Mouse (Mus musculus) G1E-ER4 (cell line): ENCODE measurements around the gene Cyp24a1. TPM values are rescaled to one million over a fixed set of nuclear protein-coding genes. Genes with fewer than 3 reads are reported as not detected.

Experiments
- GATA1 ChIP-seq: IDR thresholded peaks from one replicate; pipeline ENCODE4 v1.8.0; 2012; ENCODE audit warnings: low read length, inconsistent platforms
- polyA plus RNA-seq: library from polyadenylated mRNA; stranded (reverse); fragments of >175 nt; gene quantifications from 2 replicates; pipeline ENCODE4 v1.2.3, GENCODE M21; 2012

Gene Cyp24a1
- polyA plus RNA-seq, 1 experiment, result not detected

DNA sequence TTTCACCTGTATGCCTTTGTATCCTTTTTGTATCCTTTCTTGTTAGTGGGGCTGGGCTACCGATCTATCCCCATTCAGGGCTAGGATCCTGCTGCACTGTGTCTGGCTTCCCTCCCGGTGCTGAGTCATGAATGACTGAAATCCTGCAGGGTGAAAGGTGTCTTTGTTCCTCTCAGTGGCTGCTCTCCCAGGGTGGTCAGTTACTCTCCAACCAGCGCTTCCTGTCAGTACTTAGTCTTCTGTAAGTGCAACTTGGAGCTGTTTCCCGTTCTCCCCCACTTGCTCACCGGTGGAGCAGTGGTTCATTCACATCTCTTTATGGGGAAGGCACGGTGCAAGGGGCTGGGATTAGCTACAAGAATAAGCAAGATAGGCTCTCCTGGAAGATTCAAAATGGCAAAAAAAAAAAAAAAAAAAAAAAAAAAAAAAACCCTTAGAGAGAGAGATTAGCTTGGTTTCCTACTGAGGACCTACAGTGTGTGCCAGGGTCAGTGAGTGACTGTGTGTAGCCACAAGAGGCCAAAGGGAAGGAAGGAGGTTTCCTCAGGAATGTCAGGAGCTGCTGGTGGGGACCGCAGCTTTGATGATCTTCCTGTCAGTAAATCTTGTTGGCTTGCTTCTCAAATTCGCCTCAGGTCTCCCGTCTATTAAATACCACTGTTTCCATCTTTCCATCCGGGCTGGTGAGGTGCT is 27.2 kb downstream of the Cyp24a1 start:
- TF ChIP-seq GATA1, result no peak

DNA sequence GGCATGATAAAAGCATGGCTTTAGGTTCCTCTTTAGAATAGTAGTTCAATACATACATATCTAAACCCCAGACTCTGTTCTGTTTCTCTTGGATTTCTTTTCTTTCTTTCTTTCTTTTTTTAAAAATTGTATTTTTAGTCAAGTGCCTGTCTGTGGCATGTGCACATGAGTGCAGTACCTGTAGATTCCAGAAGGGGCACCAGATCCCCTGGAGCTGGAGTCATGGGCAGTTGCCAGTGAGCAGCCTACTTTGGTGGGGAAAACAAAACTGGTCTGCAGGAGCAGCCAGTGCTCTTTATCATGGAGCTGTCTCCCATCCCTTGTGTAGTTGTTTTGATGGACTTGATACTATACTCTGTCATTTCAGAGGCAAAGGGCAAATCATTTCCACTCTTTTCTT is 28.9 kb downstream of the Cyp24a1 start:
- no peak for TF ChIP-seq GATA1

DNA sequence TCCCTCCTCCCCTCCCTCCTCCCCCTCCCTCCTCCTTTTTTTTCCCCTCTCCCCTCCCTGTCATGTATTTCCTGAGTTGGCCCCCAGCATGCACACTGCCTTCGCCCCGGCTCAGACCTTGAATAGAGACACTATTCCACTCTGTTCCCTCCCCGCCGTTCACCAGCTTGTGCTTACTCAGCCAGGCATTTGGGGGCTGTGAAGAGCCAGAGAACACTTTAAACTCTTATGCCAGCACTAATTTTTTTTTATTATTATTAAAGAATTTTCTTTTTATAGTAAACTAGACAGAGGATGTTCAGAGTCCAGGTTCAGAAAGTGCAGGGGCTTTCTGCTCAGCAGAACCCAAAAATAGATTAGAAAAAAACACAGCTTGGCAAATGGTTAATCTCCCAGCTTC is 32.1 kb downstream of the Cyp24a1 start:
- no peak for TF ChIP-seq GATA1

DNA sequence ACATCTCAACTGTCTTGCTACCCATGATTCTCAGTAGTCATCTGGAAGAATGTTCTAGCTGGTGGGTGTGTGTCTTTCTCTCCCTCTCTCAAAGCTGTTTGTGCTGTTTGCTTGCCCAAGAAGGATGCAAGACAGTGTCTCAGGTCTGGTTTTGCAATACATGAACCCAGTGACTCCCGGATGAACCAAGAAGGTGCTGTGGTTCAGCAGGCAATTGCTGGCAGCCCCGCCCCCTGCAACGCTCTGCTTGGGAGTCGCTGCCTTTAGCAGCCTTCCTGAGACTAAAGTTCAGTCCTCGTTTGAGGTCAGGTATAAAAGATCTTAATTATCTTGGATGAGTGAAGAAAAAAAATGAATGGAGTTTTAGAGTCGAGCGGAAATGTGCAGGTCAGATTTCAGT is 35.3 kb downstream of the Cyp24a1 start:
- TF ChIP-seq GATA1, result no peak

DNA sequence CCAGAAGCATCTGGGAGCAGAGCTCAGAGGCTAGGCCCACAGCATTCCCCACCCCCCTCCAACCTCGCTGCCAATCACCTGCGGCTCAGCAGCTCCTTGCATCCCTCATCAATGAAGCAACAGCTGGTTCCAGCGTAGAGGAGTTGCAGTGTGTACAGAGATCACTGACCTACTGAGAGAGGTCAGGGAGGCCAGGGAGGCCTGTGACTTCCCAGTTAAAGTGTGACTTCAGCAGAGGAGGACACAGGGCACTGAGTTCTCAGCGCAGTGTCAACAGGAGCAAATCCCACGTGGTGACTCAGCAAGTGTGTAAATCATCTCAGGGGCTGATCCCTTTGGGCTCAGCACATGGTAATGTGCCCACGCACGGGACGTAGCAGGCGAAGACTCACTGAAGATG is 37.1 kb downstream of the Cyp24a1 start:
- no peak for TF ChIP-seq GATA1

DNA sequence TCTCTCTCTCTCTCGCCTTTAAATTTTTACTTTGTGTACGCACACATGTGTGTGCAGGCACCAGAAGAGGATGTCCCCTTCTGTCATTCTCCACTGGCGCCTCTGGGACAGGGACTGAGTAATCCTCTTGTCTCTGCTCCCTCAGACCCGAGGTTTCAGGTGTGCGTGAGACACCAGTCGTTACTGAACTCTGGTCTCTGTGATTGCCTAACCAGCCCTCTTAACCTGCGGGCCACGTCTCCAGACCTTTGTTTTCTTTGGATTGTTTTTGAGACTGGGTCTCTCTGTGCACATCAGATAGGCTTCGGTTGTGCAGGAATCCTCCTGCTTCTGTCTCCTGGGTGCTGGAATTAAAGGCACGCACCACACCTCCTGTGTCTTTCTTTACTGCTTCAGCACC is 37.8 kb downstream of the Cyp24a1 start:
- TF ChIP-seq GATA1, result no peak

DNA sequence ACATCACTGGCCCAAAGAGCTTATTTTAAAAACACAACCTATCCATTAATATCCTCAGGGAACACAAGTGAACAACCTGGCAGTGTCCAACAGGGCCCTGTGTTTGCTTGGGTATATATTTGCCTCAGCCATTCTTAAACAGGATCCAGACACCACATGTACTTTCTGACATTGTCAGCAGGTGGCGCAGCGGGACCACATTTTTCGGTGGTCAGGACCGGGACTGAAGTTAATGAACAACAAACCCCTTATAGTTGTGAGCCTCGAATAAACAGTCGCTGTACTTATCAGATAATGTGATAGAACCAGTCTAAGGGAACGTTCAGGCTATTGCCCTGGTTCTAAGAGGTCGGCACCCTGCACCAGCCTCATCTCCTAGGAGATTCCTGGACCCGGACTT is 46.0 kb downstream of the Cyp24a1 start:
- no peak for TF ChIP-seq GATA1

DNA sequence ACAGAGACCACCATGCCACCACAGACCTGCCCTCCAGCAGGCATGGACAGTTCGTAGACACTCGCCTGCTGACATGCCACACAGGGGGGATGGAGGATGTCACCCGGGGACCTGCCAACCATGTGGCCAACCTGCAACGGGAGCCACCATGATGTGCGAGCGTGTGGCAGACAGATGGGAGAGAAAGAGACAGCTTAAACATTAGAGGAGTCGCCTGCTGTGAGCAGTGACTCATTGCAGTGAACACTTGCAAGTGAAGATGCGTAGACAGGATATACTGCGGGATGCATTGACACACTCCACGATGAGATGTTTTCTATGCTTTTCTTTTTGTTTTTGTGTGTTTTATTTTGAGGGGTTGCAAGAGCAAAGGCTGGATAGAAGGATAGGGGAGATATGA is 49.3 kb downstream of the Cyp24a1 start:
- TF ChIP-seq GATA1, result no peak

DNA sequence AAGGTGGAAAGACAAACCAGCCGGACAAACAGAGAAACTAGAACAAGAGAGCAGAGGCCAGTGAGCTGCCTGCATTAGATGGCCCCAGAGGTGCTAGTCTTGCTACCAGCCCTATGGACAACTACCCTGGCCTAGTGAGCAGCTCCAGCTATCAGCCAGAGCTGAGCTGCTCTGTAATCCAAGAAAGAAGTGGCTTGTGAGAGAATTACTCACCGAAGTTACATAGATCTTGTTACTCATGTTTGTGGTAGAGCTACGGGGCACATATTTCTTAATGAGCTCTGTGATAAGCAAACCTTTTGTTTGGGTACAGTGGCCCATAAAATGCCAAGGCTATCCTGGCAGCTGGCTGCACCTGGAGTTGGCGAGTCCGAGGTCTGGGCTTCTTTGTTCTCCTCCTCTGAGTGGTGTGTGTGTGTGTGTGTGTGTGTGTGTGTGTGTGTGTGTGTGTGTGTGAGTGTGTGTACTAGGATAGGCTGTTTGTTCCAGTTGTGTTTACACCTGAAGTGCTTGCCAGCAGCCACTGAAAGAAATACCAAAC is 50.0 kb downstream of the Cyp24a1 start:
- no peak for TF ChIP-seq GATA1

DNA sequence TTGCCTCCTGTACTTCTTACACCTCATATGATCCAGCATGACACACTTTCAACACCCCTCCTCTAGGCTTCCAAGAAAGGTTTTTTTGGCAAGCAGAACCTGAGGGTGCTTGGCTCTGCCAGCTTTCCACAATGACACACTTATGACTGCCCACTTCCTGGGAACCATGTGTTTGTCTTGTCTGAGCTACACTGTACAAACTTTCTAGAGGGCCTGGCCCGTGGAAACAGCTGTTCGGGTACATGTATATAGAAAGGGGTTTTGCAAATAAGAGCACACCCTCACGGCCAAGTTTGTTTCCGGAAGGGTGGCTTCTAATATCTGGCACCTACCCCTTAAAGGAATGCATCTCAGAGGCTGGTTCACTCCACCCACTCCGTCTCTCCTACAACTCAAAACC is 51.1 kb downstream of the Cyp24a1 start:
- no peak for TF ChIP-seq GATA1

DNA sequence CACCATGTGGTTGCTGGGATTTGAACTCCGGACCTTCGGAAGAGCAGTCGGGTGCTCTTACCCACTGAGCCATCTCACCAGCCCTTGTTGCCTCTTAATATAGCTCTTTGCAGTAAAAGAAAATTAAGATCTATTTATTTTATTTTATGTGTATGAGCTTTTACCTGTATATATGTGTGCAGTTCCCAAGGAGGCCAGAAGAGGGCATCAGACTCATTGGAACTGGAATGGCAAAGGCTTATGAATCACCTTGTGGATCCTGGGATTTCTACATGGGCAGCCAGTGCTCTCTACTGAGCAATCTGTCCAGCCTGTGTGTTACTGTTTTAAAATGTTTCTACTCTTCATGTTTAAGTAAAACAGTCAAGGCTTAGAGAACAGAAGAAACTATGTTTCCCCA is 54.4 kb downstream of the Cyp24a1 start:
- TF ChIP-seq GATA1, result no peak

DNA sequence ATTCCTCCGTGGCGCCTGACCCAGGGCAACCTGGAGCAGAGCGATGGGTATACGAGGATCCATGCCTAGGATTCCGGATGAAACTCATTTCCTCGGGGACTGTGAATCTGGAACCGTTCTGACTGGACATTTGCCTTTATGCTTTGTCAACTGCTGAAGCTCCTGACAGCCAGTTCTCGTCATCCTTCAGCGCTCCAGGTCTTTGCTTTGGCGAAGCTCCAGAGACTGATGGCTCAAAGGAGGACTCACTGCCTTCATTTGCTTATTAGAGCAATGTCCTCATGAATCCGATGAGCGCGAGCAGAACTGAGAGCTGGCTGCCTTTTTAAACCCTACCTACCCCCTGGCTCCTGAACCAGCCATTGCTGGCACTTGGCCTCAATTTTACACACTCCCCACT is 58.2 kb downstream of the Cyp24a1 start:
- TF ChIP-seq GATA1, result no peak

DNA sequence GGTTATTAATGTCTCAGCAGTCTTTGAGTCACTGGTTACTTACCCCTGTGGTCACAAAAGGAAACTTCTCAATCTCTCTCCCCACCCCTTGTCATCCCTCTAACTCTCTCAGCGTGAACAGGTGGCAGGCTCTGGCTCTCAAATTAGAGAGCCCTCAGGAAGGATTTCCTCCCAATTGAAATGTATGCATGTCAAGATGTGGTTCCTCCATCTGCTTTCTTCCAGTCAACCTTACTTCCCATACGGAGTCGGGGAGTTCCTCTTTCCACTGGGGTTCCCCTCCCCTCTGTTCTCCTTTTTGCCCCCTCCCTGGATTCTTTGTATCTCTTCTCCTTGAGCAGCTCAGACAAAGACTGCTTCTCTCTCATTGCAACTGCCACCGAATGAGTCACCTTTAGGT is 60.7 kb downstream of the Cyp24a1 start:
- no peak for TF ChIP-seq GATA1

Other genes starting within 250 kb of the Cyp24a1 start
- gene Bcas1, start 69.3 kb downstream of the Cyp24a1 start, polyA plus RNA-seq, result not detected in 2 replicates
- gene Pfdn4, start 717 bp downstream of the Cyp24a1 start, polyA plus RNA-seq, result 6.7 and 8.1 TPM in 2 replicates
- not detected in 2 replicates for gene 4930470P17Rik, start 104.9 kb upstream of the Cyp24a1 start, polyA plus RNA-seq
- not detected in 2 replicates for gene Dok5, start 234.7 kb upstream of the Cyp24a1 start, polyA plus RNA-seq